Mouse (Mus musculus): ENCODE data around the gene Aak1.

Gene Aak1

GRCm38 (mm10) chr6:86815436-86815835, 33.9 kb upstream of the Aak1 start:
- TF ChIP-seq CTCF (conservative IDR thresholded peaks at IDR 0.05; ENCODE audit: low read length) (no peak), POU5F1 (IDR thresholded peaks at IDR 0.05; ENCODE audit: borderline replicate concordance, low read length) (no peak), NANOG (IDR thresholded peaks at IDR 0.05; ENCODE audit: borderline replicate concordance, low read length) (no peak)
- Histone ChIP-seq H3K36me3 (ENCODE audit: insufficient read depth, low read length) (no peaks in the 10 kb centered on the region), H3K27me3 (ENCODE audit: insufficient read depth, low read length) (no peaks in the 10 kb centered on the region), H3K4me3 (replicated peaks; ENCODE audit: low read length) (peak overlapping the region; percentile 63), H3K4me1 (replicated peaks; ENCODE audit: low read depth, low read length) (peaks cover 40% of the 10 kb centered on the region), H3K9me3 (ENCODE audit: low read length) (no peaks in the 10 kb centered on the region)

GRCm38 (mm10) chr6:86816586-86816985, 32.7 kb upstream of the Aak1 start:
- Histone ChIP-seq H3K9me3 (ENCODE audit: low read length) (no peaks in the 10 kb centered on the region), H3K4me1 (replicated peaks; ENCODE audit: low read depth, low read length) (peaks cover 51% of the 10 kb centered on the region), H3K36me3 (ENCODE audit: insufficient read depth, low read length) (no peaks in the 10 kb centered on the region), H3K4me3 (replicated peaks; ENCODE audit: low read length) (no peak overlapping the region), H3K27me3 (ENCODE audit: insufficient read depth, low read length) (no peaks in the 10 kb centered on the region)
- TF ChIP-seq NANOG (IDR thresholded peaks at IDR 0.05; ENCODE audit: borderline replicate concordance, low read length), result no peak
- peak; percentile 71 for TF ChIP-seq CTCF (conservative IDR thresholded peaks at IDR 0.05; ENCODE audit: low read length)

GRCm38 (mm10) chr6:86818914-86819313, 30.4 kb upstream of the Aak1 start:
- no peaks in the 10 kb centered on the region for H3K27me3 ChIP-seq (ENCODE audit: insufficient read depth, low read length)
- no peaks in the 10 kb centered on the region for H3K9me3 ChIP-seq (ENCODE audit: low read length)
- TF ChIP-seq NANOG (IDR thresholded peaks at IDR 0.05; ENCODE audit: borderline replicate concordance, low read length), result no peak
- no peak overlapping the region for H3K4me3 ChIP-seq (replicated peaks; ENCODE audit: low read length)
- H3K36me3 ChIP-seq (ENCODE audit: insufficient read depth, low read length), result no peaks in the 10 kb centered on the region
- peaks cover 67% of the 10 kb centered on the region for H3K4me1 ChIP-seq (replicated peaks; ENCODE audit: low read depth, low read length)

- Histone ChIP-seq H3K9me3 (ENCODE audit: low read length) (no peaks in the 10 kb centered on the region), H3K4me1 (replicated peaks; ENCODE audit: low read depth, low read length) (peaks cover 67% of the 10 kb centered on the region), H3K36me3 (ENCODE audit: insufficient read depth, low read length) (no peaks in the 10 kb centered on the region), H3K4me3 (replicated peaks; ENCODE audit: low read length) (no peak overlapping the region), H3K27me3 (ENCODE audit: insufficient read depth, low read length) (no peaks in the 10 kb centered on the region)
- TF ChIP-seq NANOG (IDR thresholded peaks at IDR 0.05; ENCODE audit: borderline replicate concordance, low read length) (no peak), CTCF (conservative IDR thresholded peaks at IDR 0.05; ENCODE audit: low read length) (no peak), POU5F1 (IDR thresholded peaks at IDR 0.05; ENCODE audit: borderline replicate concordance, low read length) (no peak)
These were observed 29.4 kb upstream of the Aak1 start for GRCm38 (mm10) chr6:86819926-86820325.

GRCm38 (mm10) chr6:86820690-86821089, 28.6 kb upstream of the Aak1 start:
- no peaks in the 10 kb centered on the region for H3K36me3 ChIP-seq (ENCODE audit: insufficient read depth, low read length)
- H3K9me3 ChIP-seq (ENCODE audit: low read length), result no peaks in the 10 kb centered on the region
- TF ChIP-seq CTCF (conservative IDR thresholded peaks at IDR 0.05; ENCODE audit: low read length) (peak; percentile 97), NANOG (IDR thresholded peaks at IDR 0.05; ENCODE audit: borderline replicate concordance, low read length) (no peak)
- H3K27me3 ChIP-seq (ENCODE audit: insufficient read depth, low read length), result no peaks in the 10 kb centered on the region
- H3K4me3 ChIP-seq (replicated peaks; ENCODE audit: low read length), result no peak overlapping the region
- peaks cover 60% of the 10 kb centered on the region for H3K4me1 ChIP-seq (replicated peaks; ENCODE audit: low read depth, low read length)

GRCm38 (mm10) chr6:86822285-86823050, 26.8 kb upstream of the Aak1 start:
- TF ChIP-seq CTCF (conservative IDR thresholded peaks at IDR 0.05; ENCODE audit: low read length) (no peak), NANOG (IDR thresholded peaks at IDR 0.05; ENCODE audit: borderline replicate concordance, low read length) (no peak), POU5F1 (IDR thresholded peaks at IDR 0.05; ENCODE audit: borderline replicate concordance, low read length) (no peak)
- peak overlapping the region; percentile 39 for H3K4me3 ChIP-seq (replicated peaks; ENCODE audit: low read length)
- H3K4me1 ChIP-seq (replicated peaks; ENCODE audit: low read depth, low read length), result peaks cover 64% of the 10 kb centered on the region
- H3K9me3 ChIP-seq (ENCODE audit: low read length), result no peaks in the 10 kb centered on the region
- H3K27me3 ChIP-seq (ENCODE audit: insufficient read depth, low read length), result no peaks in the 10 kb centered on the region
- no peaks in the 10 kb centered on the region for H3K36me3 ChIP-seq (ENCODE audit: insufficient read depth, low read length)

GRCm38 (mm10) chr6:86823051-86823431, 26.3 kb upstream of the Aak1 start:
- TF ChIP-seq CTCF (conservative IDR thresholded peaks at IDR 0.05; ENCODE audit: low read length) (no peak), NANOG (IDR thresholded peaks at IDR 0.05; ENCODE audit: borderline replicate concordance, low read length) (no peak), POU5F1 (IDR thresholded peaks at IDR 0.05; ENCODE audit: borderline replicate concordance, low read length) (no peak)
- Histone ChIP-seq H3K27me3 (ENCODE audit: insufficient read depth, low read length) (no peaks in the 10 kb centered on the region), H3K9me3 (ENCODE audit: low read length) (no peaks in the 10 kb centered on the region), H3K36me3 (ENCODE audit: insufficient read depth, low read length) (no peaks in the 10 kb centered on the region), H3K4me3 (replicated peaks; ENCODE audit: low read length) (peak overlapping the region; percentile 39), H3K4me1 (replicated peaks; ENCODE audit: low read depth, low read length) (peaks cover 64% of the 10 kb centered on the region)

GRCm38 (mm10) chr6:86823824-86824223, 25.5 kb upstream of the Aak1 start:
- Histone ChIP-seq H3K4me3 (replicated peaks; ENCODE audit: low read length) (peak overlapping the region; percentile 23; the same call in 1 of the 2 replicates), H3K4me1 (replicated peaks; ENCODE audit: low read depth, low read length) (peaks cover 65% of the 10 kb centered on the region), H3K36me3 (ENCODE audit: insufficient read depth, low read length) (no peaks in the 10 kb centered on the region), H3K27me3 (ENCODE audit: insufficient read depth, low read length) (no peaks in the 10 kb centered on the region), H3K9me3 (ENCODE audit: low read length) (no peaks in the 10 kb centered on the region)
- no peak for TF ChIP-seq NANOG (IDR thresholded peaks at IDR 0.05; ENCODE audit: borderline replicate concordance, low read length)
- no peak for TF ChIP-seq CTCF (conservative IDR thresholded peaks at IDR 0.05; ENCODE audit: low read length)

- no peaks in the 10 kb centered on the region for H3K36me3 ChIP-seq (ENCODE audit: insufficient read depth, low read length)
- TF ChIP-seq CTCF (conservative IDR thresholded peaks at IDR 0.05; ENCODE audit: low read length) (no peak), POU5F1 (IDR thresholded peaks at IDR 0.05; ENCODE audit: borderline replicate concordance, low read length) (no peak), NANOG (IDR thresholded peaks at IDR 0.05; ENCODE audit: borderline replicate concordance, low read length) (no peak)
- peak overlapping the region; percentile 23; the same call in 1 of the 2 replicates for H3K4me3 ChIP-seq (replicated peaks; ENCODE audit: low read length)
- no peaks in the 10 kb centered on the region for H3K9me3 ChIP-seq (ENCODE audit: low read length)
- H3K4me1 ChIP-seq (replicated peaks; ENCODE audit: low read depth, low read length), result peaks cover 71% of the 10 kb centered on the region
- no peaks in the 10 kb centered on the region for H3K27me3 ChIP-seq (ENCODE audit: insufficient read depth, low read length)
These were observed 24.9 kb upstream of the Aak1 start for GRCm38 (mm10) chr6:86824401-86824800.

Measured in E14TG2a.4 (cell line).